Mouse (Mus musculus) heart, adult 2 months (tissue): Measurements from ENCODE around the gene Ipo9.

ENCODE experiments used
- CTCF ChIP-seq: fragments of 200-600 bp; IDR thresholded peaks from 2 replicates; pipeline ENCODE4 v1.8.1; 2022; ENCODE audit warnings: antibody characterized with exemption, mild to moderate bottlenecking, moderate library complexity
- EP300 ChIP-seq: fragments of 200-500 bp; IDR thresholded peaks from 2 replicates; pipeline ENCODE4 v1.6.1; 2011; ENCODE audit warnings: low read depth, low read length, control low read depth; ENCODE audit not compliant: insufficient read depth
- POLR2A ChIP-seq: fragments of 200-500 bp; IDR thresholded peaks from 2 replicates; pipeline ENCODE4 v1.6.1; 2011; ENCODE audit warnings: mild to moderate bottlenecking, low read depth, low read length, control low read depth; ENCODE audit not compliant: insufficient read depth

DNA sequence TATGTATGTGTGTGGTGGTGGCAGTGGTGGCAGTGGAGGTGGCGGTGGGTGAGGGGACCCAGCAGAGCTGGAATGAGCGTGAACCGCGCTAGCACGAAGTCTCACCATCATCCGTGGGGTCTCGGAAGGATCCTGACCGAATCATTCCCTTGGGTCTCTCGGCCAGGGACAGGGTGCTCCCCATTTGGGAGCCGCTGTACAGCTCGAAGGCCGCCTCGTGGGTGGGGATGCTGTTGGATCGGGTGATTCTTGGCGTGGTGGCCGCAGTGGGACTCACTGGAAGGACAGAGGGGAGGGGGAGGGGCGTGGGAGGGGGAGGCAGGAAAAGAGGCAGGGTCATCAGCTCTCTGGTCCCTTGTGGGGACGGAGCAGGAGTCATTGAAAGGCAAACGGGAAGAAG is 35.4 kb upstream of the Ipo9 start:
- TF ChIP-seq CTCF (no peak), EP300 (no peak), POLR2A (no peak)
